Mouse (Mus musculus) B cell, adult 2 months (primary cell): ENCODE data around the gene Flot1.
A peak's percentile ranks its signal among the peaks of the same experiment; 100 is the strongest.

Experiments
- DNase-seq, 2 experiments: peaks; one replicate each; pipeline ENCODE4 v3.0.0; 2022

Gene Flot1

GRCm38 (mm10) chr17:35868961-35869345, 45.9 kb downstream of the Flot1 start:
- peak; percentile 19 to 30 for DNase-seq

- DNase-seq, result peak; percentile 21 to 29
Measured at GRCm38 (mm10) chr17:35869346-35870067, 46.5 kb downstream of the Flot1 start.

- DNase-seq, result peak; percentile 81 to 84
Measured at GRCm38 (mm10) chr17:35870151-35870883, 47.3 kb downstream of the Flot1 start.

- peak; percentile 81 to 82 for DNase-seq
Measured at GRCm38 (mm10) chr17:35870884-35871696, 48.1 kb downstream of the Flot1 start.

- DNase-seq, result peak; percentile 93 to 94
Measured at GRCm38 (mm10) chr17:35873774-35874519, 50.9 kb downstream of the Flot1 start.

- no peak for DNase-seq
Measured at GRCm38 (mm10) chr17:35874721-35875120, 51.7 kb downstream of the Flot1 start.

- DNase-seq, result peak; percentile 91 to 93
Measured at GRCm38 (mm10) chr17:35879245-35880057, 56.4 kb downstream of the Flot1 start, which contains the start of gene Dhx16. Dhx16 (plus strand) TSS chr17:35879819.
